Mouse (Mus musculus) heart, embryonic 11.5 days (tissue): ENCODE data around the gene Rasgrf1. TPM values are rescaled to one million over a fixed set of nuclear protein-coding genes. Genes with fewer than 3 reads are reported as not detected.

ENCODE experiments used
- ATAC-seq: fragments of 200-750 bp; cut with Nextera tagmentation; replicated peaks from 2 replicates; pipeline ENCODE4 v1.8.0; 2017; ENCODE audit warnings: moderate library complexity; ENCODE audit not compliant: insufficient number of reproducible peaks, low FRiP score, low TSS enrichment
- H3K27ac ChIP-seq: fragments of 300-500 bp; sonication (generic); 2 replicates; pipeline ENCODE4 v1.5.1; 2014; ENCODE audit warnings: mild to moderate bottlenecking, low read depth, low read length
- H3K27me3 ChIP-seq: fragments of 300-500 bp; sonication (generic); 2 replicates; pipeline ENCODE4 v1.6.1; 2014; ENCODE audit warnings: mild to moderate bottlenecking, low read length, mixed read lengths; ENCODE audit not compliant: control insufficient read depth, insufficient read depth
- H3K36me3 ChIP-seq: fragments of 300-500 bp; sonication (generic); 2 replicates; pipeline ENCODE4 v1.6.1; 2014; ENCODE audit warnings: mild to moderate bottlenecking, low read length, moderate library complexity, mixed read lengths; ENCODE audit not compliant: control insufficient read depth, insufficient read depth
- H3K4me1 ChIP-seq: fragments of 300-500 bp; sonication (generic); 2 replicates; pipeline ENCODE4 v1.6.1; 2014; ENCODE audit warnings: low read length; ENCODE audit not compliant: control insufficient read depth, insufficient read depth
- H3K4me2 ChIP-seq: fragments of 300-500 bp; sonication (generic); 2 replicates; pipeline ENCODE4 v1.6.1; 2014; ENCODE audit warnings: mild to moderate bottlenecking, moderate library complexity
- H3K4me3 ChIP-seq: fragments of 300-500 bp; sonication (generic); 2 replicates; pipeline ENCODE4 v1.5.1; 2014; ENCODE audit warnings: low read depth, low read length
- H3K9ac ChIP-seq: fragments of 300-500 bp; sonication (generic); 2 replicates; pipeline ENCODE4 v1.6.1; 2014; ENCODE audit warnings: mild to moderate bottlenecking, low read depth, low read length, moderate library complexity
- H3K9me3 ChIP-seq: fragments of 300-500 bp; sonication (generic); replicated peaks from 2 replicates; pipeline ENCODE4 v1.6.1; 2016; ENCODE audit warnings: low read length; ENCODE audit not compliant: control insufficient read depth
- WGBS: fragments of 180-500 bp; shearing (Covaris S2); extraction: QIAGEN DNeasy Blood & Tissue Kit; methylation state at CpG from one replicate; pipeline ENCODE4 v1.1.7; 2014; ENCODE audit not compliant: insufficient replicate concordance; 5-methylcytosine and 5-hydroxymethylcytosine counted together
- polyA plus RNA-seq: library from polyadenylated mRNA; unstranded; fragments of >200 nt; fragmentation: Nextera tagmentation; extraction: Ambion mirVana; gene quantifications from 2 replicates; pipeline ENCODE4 v1.2.1, GENCODE M21; 2014

Gene Rasgrf1
- polyA plus RNA-seq, 1 experiment from 2014 or later = 0.19 TPM

DNA sequence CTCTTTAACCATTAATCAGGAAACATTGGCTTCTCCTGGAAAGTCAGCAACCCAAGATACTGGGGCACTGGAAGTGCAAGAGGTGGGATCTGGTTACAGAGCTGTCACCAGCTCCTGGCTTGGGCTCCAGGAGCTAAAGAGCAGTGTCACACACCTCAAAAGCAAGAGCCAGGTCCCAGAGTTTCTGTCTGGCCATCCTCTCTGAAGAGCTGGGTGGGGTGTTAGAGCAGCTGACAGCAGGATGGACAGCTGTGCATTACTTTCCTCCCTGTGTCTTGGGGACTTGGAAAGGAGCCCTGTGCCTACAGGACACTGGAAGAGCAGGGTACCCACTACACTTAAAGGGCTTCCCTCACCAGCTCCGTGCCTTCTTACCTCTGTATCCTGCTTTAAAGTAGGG, 72.5 kb downstream of the Rasgrf1 start:
- 64% methylated on average over 1 of the region's 1 CpGs for WGBS
- no peak for ATAC-seq

GRCm38 (mm10) chr9:89988053-89988452, 78.3 kb downstream of the Rasgrf1 start:
- Histone ChIP-seq H3K27ac (no peak overlapping the region), H3K36me3 (no peaks in the 10 kb centered on the region), H3K4me1 (no peaks in the 10 kb centered on the region), H3K9ac (no peak overlapping the region), H3K27me3 (no peaks in the 10 kb centered on the region), H3K9me3 (no peaks in the 10 kb centered on the region), H3K4me2 (no peak overlapping the region), H3K4me3 (no peak overlapping the region)
- ATAC-seq = no peak
- WGBS = 85% methylated on average over 3 of the region's 3 CpGs

More for the DNA sequence above, 72.5 kb downstream of the Rasgrf1 start:
- H3K27ac ChIP-seq = no peak overlapping the region
- no peaks in the 10 kb centered on the region for H3K4me1 ChIP-seq
- no peaks in the 10 kb centered on the region for H3K36me3 ChIP-seq
- H3K4me2 ChIP-seq = no peak overlapping the region
- no peak overlapping the region for H3K9ac ChIP-seq
- no peak overlapping the region for H3K4me3 ChIP-seq
- no peaks in the 10 kb centered on the region for H3K9me3 ChIP-seq
- no peaks in the 10 kb centered on the region for H3K27me3 ChIP-seq

DNA sequence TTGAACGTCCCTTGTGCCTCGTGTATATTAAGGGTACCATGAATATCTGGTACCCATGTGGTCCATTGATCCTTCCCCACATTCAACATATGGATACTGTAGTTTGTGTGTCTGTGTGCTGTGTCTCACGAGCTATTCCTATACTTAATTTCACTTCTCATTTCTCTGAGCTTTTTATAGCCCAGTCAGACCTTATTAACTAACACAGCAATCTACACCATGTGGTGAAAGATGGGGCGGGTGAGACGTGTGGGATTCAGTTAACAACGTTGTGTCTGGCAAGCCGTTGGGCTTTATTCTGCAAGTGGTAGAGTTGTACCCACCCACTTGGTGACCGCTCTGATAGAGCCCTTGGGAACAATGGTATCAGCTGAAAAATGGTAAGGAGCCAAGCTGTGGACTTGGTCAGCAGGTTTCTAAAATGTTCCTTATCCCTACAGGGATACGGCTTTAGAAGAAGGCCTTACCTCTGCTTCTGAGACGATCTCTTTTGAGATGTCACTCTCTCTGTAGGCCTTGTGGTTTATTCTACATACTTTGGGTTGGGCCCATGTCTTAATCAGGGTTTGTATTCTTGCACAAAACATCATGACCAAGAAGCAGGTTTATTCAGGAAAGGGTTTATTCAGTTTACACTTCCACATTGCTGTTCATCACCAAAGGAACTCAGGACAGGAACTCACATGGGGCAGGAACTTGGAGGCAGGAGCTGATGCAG, 79.3 kb downstream of the Rasgrf1 start:
- H3K27ac ChIP-seq = no peak overlapping the region
- 80% methylated on average over 10 of the region's 10 CpGs for WGBS
- ATAC-seq = no peak
- H3K4me1 ChIP-seq = no peaks in the 10 kb centered on the region
- no peak overlapping the region for H3K9ac ChIP-seq
- no peaks in the 10 kb centered on the region for H3K9me3 ChIP-seq
- H3K36me3 ChIP-seq = no peaks in the 10 kb centered on the region
- H3K4me3 ChIP-seq = no peak overlapping the region
- H3K4me2 ChIP-seq = no peak overlapping the region
- no peaks in the 10 kb centered on the region for H3K27me3 ChIP-seq

DNA sequence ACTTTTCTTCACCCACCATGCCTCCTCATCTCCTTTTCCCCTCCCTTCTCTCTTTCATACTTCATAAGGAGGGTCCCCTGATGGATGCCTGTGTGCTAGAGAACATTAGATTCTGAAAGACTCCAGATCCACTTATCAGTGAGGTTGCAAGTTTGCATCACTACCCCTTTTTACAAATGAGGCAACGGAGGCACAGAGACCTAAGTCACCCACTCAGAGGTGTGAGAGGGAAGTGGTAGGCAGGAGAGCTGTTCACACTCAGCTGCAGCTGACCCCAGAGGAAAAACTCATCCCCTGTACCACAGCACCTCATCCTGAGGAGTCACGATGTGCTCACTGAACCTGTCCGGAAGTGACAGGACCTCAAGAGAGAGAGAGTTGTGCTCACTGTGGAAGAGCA, 96.7 kb downstream of the Rasgrf1 start:
- Histone ChIP-seq H3K4me1 (no peaks in the 10 kb centered on the region), H3K9me3 (no peaks in the 10 kb centered on the region), H3K27me3 (no peaks in the 10 kb centered on the region), H3K9ac (no peak overlapping the region), H3K27ac (no peak overlapping the region), H3K4me2 (no peak overlapping the region), H3K4me3 (no peak overlapping the region), H3K36me3 (no peaks in the 10 kb centered on the region)
- no peak for ATAC-seq
- 78% methylated on average over 3 of the region's 3 CpGs for WGBS

DNA sequence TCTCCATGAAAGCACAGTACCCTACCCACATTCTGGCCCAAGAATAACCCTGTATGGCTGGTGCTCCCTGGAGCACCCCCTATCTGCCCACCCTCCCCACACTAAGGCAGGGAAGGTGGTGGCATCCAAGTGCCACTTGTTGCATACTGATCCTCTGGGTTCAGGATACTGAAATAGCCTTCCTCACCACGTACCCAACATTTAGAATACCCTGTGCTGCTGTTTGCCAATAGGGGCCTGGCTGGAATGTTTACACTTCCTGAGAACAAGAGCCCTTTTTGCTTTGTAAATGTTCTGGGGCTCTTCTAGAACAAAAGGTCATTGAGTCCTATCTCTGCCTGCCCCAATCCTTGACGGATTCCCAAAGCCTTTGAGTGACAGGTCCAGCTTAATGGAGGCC, 97.4 kb downstream of the Rasgrf1 start:
- WGBS = 17% methylated on average over 2 of the region's 2 CpGs
- no peaks in the 10 kb centered on the region for H3K9me3 ChIP-seq
- H3K27me3 ChIP-seq = no peaks in the 10 kb centered on the region
- no peaks in the 10 kb centered on the region for H3K36me3 ChIP-seq
- H3K4me3 ChIP-seq = no peak overlapping the region
- no peak overlapping the region for H3K27ac ChIP-seq
- no peak overlapping the region for H3K9ac ChIP-seq
- H3K4me2 ChIP-seq = no peak overlapping the region
- ATAC-seq = no peak
- no peaks in the 10 kb centered on the region for H3K4me1 ChIP-seq

DNA sequence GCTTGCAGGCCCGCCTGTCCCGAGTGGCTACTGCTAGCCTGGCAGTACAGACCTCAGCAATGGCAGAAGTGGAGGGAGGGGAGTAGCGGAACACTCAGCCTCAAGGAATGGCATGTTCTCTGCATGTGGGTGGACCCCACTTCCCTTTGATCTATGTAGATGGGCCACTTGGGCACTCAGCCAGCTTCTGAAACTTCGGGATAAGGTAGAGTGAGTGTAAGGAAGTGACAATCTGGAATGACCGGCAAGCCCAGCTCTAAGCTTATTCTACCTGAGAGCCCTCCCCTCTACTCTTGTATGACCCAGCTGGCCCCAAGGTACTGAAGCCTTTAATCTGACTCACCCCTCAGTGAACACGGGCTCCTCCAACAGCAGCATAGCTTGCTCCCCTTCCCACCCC, 98.4 kb downstream of the Rasgrf1 start:
- Histone ChIP-seq H3K4me3 (no peak overlapping the region), H3K9me3 (no peaks in the 10 kb centered on the region), H3K27me3 (no peaks in the 10 kb centered on the region), H3K9ac (no peak overlapping the region), H3K27ac (no peak overlapping the region), H3K36me3 (no peaks in the 10 kb centered on the region), H3K4me2 (no peak overlapping the region), H3K4me1 (no peaks in the 10 kb centered on the region)
- WGBS = 65% methylated on average over 6 of the region's 6 CpGs
- no peak; the same call in 1 of the 2 replicates for ATAC-seq

GRCm38 (mm10) chr9:90011849-90012248, 102.1 kb downstream of the Rasgrf1 start:
- H3K9me3 ChIP-seq = no peaks in the 10 kb centered on the region
- H3K36me3 ChIP-seq = no peaks in the 10 kb centered on the region
- ATAC-seq = no peak
- WGBS = 46% methylated on average over 2 of the region's 2 CpGs
- H3K4me1 ChIP-seq = no peaks in the 10 kb centered on the region
- H3K27ac ChIP-seq = no peak overlapping the region
- H3K4me2 ChIP-seq = no peak overlapping the region
- H3K9ac ChIP-seq = no peak overlapping the region
- H3K4me3 ChIP-seq = no peak overlapping the region
- no peaks in the 10 kb centered on the region for H3K27me3 ChIP-seq

DNA sequence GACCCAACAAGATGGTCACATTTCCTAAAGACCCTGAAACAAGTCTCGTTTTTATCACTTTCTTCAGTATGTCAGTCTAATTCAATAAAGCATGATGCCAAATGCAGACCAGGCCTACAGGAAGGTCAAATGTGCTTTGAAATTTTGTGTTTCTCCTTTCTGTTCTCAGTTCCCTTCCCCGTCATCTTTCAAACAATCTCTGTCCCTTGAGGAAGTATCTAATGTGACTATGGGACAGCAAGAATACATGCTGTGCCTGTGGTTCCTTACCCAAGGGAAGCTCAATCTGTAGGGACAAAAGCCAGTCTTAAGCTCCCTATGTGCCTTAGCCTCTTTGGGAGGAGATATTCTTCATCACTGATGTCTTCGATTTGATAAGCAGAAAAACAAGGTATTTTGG, 104.9 kb downstream of the Rasgrf1 start:
- Histone ChIP-seq H3K4me3 (no peak overlapping the region), H3K27ac (no peak overlapping the region), H3K27me3 (no peaks in the 10 kb centered on the region), H3K4me1 (no peaks in the 10 kb centered on the region), H3K9ac (no peak overlapping the region), H3K9me3 (no peaks in the 10 kb centered on the region), H3K36me3 (no peaks in the 10 kb centered on the region), H3K4me2 (no peak overlapping the region)
- no peak for ATAC-seq
- 80% methylated on average over 3 of the region's 3 CpGs for WGBS

DNA sequence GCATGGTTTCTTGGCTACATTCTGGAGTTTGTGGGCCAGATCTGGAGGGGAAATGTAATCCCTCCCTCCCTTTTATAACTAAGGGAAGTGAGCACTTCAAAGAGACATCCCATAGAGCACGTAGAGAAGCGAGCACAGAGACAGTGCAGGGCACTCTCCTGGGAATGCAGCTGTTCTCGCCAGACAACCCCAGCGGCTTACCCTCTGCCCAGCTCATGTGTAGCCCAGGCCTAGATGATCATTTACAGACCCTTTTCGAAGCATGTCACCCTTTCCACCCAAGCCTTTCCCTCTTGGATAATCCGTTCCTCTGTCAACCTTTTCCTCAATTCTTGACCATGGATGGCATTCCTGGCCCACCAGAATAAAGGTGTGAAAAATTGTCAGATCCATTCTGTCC, 106.5 kb downstream of the Rasgrf1 start:
- no peaks in the 10 kb centered on the region for H3K36me3 ChIP-seq
- H3K27me3 ChIP-seq = no peaks in the 10 kb centered on the region
- H3K4me3 ChIP-seq = no peak overlapping the region
- no peak overlapping the region for H3K9ac ChIP-seq
- WGBS = 78% methylated on average over 6 of the region's 6 CpGs
- no peak overlapping the region for H3K4me2 ChIP-seq
- H3K4me1 ChIP-seq = no peaks in the 10 kb centered on the region
- ATAC-seq = no peak
- no peaks in the 10 kb centered on the region for H3K9me3 ChIP-seq
- no peak overlapping the region for H3K27ac ChIP-seq
